Mouse (Mus musculus) common myeloid progenitor, adult 5-6 weeks (primary cell): Measurements from ENCODE around the gene Lancl1. TPM values are rescaled to one million over a fixed set of nuclear protein-coding genes. Genes with fewer than 3 reads are reported as not detected.
A peak's percentile ranks its signal among the peaks of the same experiment; 100 is the strongest.

Experiments used
- ATAC-seq: replicated peaks from 2 replicates; pipeline ENCODE4 v1.8.0; 2016; ENCODE audit warnings: low read depth, mild to moderate bottlenecking, moderate TSS enrichment, inconsistent platforms; ENCODE audit not compliant: poor library complexity, severe bottlenecking
- total RNA-seq: library from RNA; stranded (forward); fragments of 200-1000, 187-1606 nt; gene quantifications from 2 replicates; pipeline ENCODE4 v1.2.3, GENCODE M21; 2017

Lancl1 gene
- 39.8 and 39.9 TPM in 2 replicates for total RNA-seq

- peak; percentile 95 for ATAC-seq
Measured at GRCm38 (mm10) chr1:67038246-67038987, at the start of gene Lancl1. Gene Lancl1, minus strand, starts transcription at chr1:67038872.

GRCm38 (mm10) chr1:67079146-67079545, 40.5 kb upstream of the Lancl1 start:
- no peak for ATAC-seq

- no peak for ATAC-seq
Measured at GRCm38 (mm10) chr1:67078666-67079065, 40.0 kb upstream of the Lancl1 start.

- no peak for ATAC-seq
Measured at GRCm38 (mm10) chr1:67077739-67078138, 39.1 kb upstream of the Lancl1 start.

GRCm38 (mm10) chr1:67067561-67067960, 28.9 kb upstream of the Lancl1 start:
- ATAC-seq: no peak

- ATAC-seq: no peak
Measured at GRCm38 (mm10) chr1:67065347-67066270, 26.9 kb upstream of the Lancl1 start.

GRCm38 (mm10) chr1:67061456-67062085, 22.9 kb upstream of the Lancl1 start:
- ATAC-seq: peak; percentile 99

GRCm38 (mm10) chr1:67055816-67056215, 17.1 kb upstream of the Lancl1 start:
- no peak for ATAC-seq

GRCm38 (mm10) chr1:67052721-67053120, 14.0 kb upstream of the Lancl1 start:
- ATAC-seq: no peak

GRCm38 (mm10) chr1:67049600-67049999, 10.9 kb upstream of the Lancl1 start:
- ATAC-seq: no peak

- no peak for ATAC-seq
Measured at GRCm38 (mm10) chr1:67048696-67049095, 10.0 kb upstream of the Lancl1 start.

GRCm38 (mm10) chr1:67045100-67045499, 6.4 kb upstream of the Lancl1 start:
- no peak for ATAC-seq

- 0 out of 2 replicates have a peak, but pooled peaks have one; percentile 4 for ATAC-seq
Measured at GRCm38 (mm10) chr1:67042583-67042982, 3.9 kb upstream of the Lancl1 start.

GRCm38 (mm10) chr1:67039083-67039482, 411 bp upstream of the Lancl1 start:
- peak; percentile 43 for ATAC-seq

GRCm38 (mm10) chr1:67037198-67037597, 1.5 kb downstream of the Lancl1 start:
- ATAC-seq: no peak

GRCm38 (mm10) chr1:67033278-67033677, 5.4 kb downstream of the Lancl1 start:
- ATAC-seq: no peak

- no peak for ATAC-seq
Measured at GRCm38 (mm10) chr1:67026927-67027511, 11.7 kb downstream of the Lancl1 start.

- no peak for ATAC-seq
Measured at GRCm38 (mm10) chr1:67026142-67026541, 12.5 kb downstream of the Lancl1 start.

GRCm38 (mm10) chr1:67022767-67023166, 15.9 kb downstream of the Lancl1 start:
- no peak for ATAC-seq

GRCm38 (mm10) chr1:67022051-67022450, 16.6 kb downstream of the Lancl1 start:
- ATAC-seq: no peak
